Mouse (Mus musculus) olfactory bulb, adult 2 months (tissue): ENCODE results near the gene Slco1a5.
"Not testable (repeated sequence)": the region's sequence is repeated elsewhere in the genome, so short reads cannot be mapped to it uniquely, and the experiment has no call there.

Source experiments
- CTCF ChIP-seq: fragments of 200-500 bp; IDR thresholded peaks from 2 replicates; pipeline ENCODE4 v1.5.1; 2012; ENCODE audit warnings: low read depth, mild to moderate bottlenecking, low read length, moderate library complexity; ENCODE audit not compliant: insufficient read depth
- POLR2A ChIP-seq: fragments of 200-500 bp; IDR thresholded peaks from 2 replicates; pipeline ENCODE4 v1.6.1; 2012; ENCODE audit warnings: mild to moderate bottlenecking, low read depth, low read length, moderate library complexity; ENCODE audit not compliant: insufficient read depth

GRCm38 (mm10) chr6:142250738-142251307 lies 72.0 kb downstream of the Slco1a5 start:
- TF ChIP-seq POLR2A, CTCF: not testable (repeated sequence)
